ENCODE assay signal across 8 mouse cellular contexts in genomic region chrX:144403526-144403925, GRCm38 (mm10). TPM values are rescaled to one million over a fixed set of nuclear protein-coding genes. Genes with fewer than 3 reads are reported as not detected.
DNase-seq lines count a peak whose midpoint lies in the region; TF ChIP-seq lines count a peak whose summit lies in the region.

No protein-coding gene starts in this region.

- DNase-seq in WW6 (ENCODE audit: low read depth, low spot score) = peak; percentile 9
- peak; percentile 67 to 68 for DNase-seq in cerebellum, postnatal 25 days
- DNase-seq in gastrocnemius, postnatal 14 days = peak; percentile 26
- peak; percentile 45 to 53 for DNase-seq in layer of hippocampus, adult 18-20 months (ENCODE audit: low spot score in 2 of 2)
- peak; percentile 32 to 45 for DNase-seq in lung, postnatal 4 days
- DNase-seq in right cerebral cortex, adult 18-20 months = peak; percentile 53
- DNase-seq in urinary bladder, postnatal 10 days (ENCODE audit: low spot score) = peak; percentile 9

- no peak overlapping the region for H3ac ChIP-seq in C2C12 (ENCODE audit: control insufficient read depth, insufficient read length, low read depth)

- no peak overlapping the region for H3K4me3 ChIP-seq in C2C12 (ENCODE audit: insufficient read depth, poor library complexity, severe bottlenecking)

- no peaks in the 10 kb centered on the region for H3K27me3 ChIP-seq in C2C12 (ENCODE audit: control insufficient read depth, insufficient read depth, insufficient read length)

- TF ChIP-seq CTCF in C2C12 (IDR thresholded peaks at IDR 0.05; ENCODE audit: control insufficient read depth, insufficient read depth, insufficient read length) = peak; percentile 65

- no peaks in the 10 kb centered on the region for H3K79me3 ChIP-seq in C2C12 (ENCODE audit: low read depth)

- H3K36me3 ChIP-seq in C2C12 (ENCODE audit: control insufficient read depth, insufficient read depth) = no peaks in the 10 kb centered on the region

- H3K79me2 ChIP-seq in C2C12 (ENCODE audit: control insufficient read depth, insufficient read depth) = no peaks in the 10 kb centered on the region

- intact Hi-C loops in gastrocnemius, postnatal 14 days (cut with DNase I; ENCODE audit: low total_unique reads) = no loop called here

TF ChIP-seq in C2C12, 6 proteins besides CTCF, POLR2A, EP300 and RAD21:
- TF ChIP-seq CEBPB (IDR thresholded peaks at IDR 0.05; ENCODE audit: low read depth) = no peak
- TF ChIP-seq FOSL1 (IDR thresholded peaks at IDR 0.05; ENCODE audit: insufficient read depth, low read length, poor library complexity, severe bottlenecking) = no peak

RNA-seq across cellular contexts. Expression of gene Trpc5os, which starts 52.9 kb away (rescaled TPM):
- 0.01 TPM for polyA plus RNA-seq in C2C12 (2012; fragmentation: generic; extraction: Trizol)
- not detected for total RNA-seq in gastrocnemius, postnatal 14 days (2021)
- total RNA-seq in layer of hippocampus, adult 18-20 months (2021) = not detected

Comparison
In these comparisons a context has a peak if more than half of its experiments do, and no peak if none do; other contexts are left out.
1. DNase-seq: peak in every context shown above with its lines; median percentile 68 in cerebellum, postnatal 25 days; 53 in right cerebral cortex, adult 18-20 months; 49 in layer of hippocampus, adult 18-20 months; 38 in lung, postnatal 4 days; 26 in gastrocnemius, postnatal 14 days; 9 in WW6; 9 in urinary bladder, postnatal 10 days.